Mouse (Mus musculus): ENCODE results near the gene Nsf.

DNA sequence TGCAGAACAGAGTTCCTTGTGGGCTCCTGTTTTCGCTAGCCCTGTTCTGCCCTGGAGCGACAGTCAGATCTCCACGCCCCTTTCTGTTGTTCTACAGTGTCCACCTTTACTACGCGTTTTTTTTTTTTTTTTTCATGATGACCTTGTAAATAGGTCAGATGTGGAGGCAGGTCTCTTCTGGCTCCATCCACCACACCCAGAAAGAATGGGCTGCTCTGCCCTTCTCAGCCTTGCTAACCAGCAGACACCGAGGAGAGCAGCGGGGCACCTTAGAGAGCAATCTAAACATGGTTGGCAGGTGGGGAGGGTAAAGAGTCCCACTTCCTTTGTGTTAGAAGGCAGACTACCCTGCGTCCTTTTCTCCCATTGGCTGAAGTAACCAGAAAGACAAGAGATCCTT lies 137.1 kb downstream of the Nsf start:
- TF ChIP-seq CTCF (IDR thresholded peaks at IDR 0.05; ENCODE audit: low read depth): no peak
- no peak for TF ChIP-seq EP300 (optimal IDR thresholded peaks at IDR 0.05)
